Mouse (Mus musculus) lung, postnatal 0 days (tissue): ENCODE measurements at regions not wholly inside any gene's neighbourhood (a gene's known extent, or its start where the extent isn't known, plus 50 kb on each side); places are given as distances from the start of the nearest gene placed in this dataset.

ENCODE experiments used
- ATAC-seq: fragments of 200-750 bp; cut with Nextera tagmentation; 2 replicates; pipeline ENCODE4 v1.8.0; 2017; ENCODE audit warnings: moderate library complexity
- DNase-seq: peaks from one replicate; pipeline ENCODE4 v3.0.0-alpha.2; 2016; ENCODE audit warnings: low spot score
- H3K27ac ChIP-seq: fragments of 300-500 bp; sonication (generic); 2 replicates; pipeline ENCODE4 v1.5.1; 2014; ENCODE audit warnings: antibody characterized with exemption, mild to moderate bottlenecking, low read length, mixed read lengths
- H3K27me3 ChIP-seq: fragments of 300-500 bp; sonication (generic); replicated peaks from 2 replicates; pipeline ENCODE4 v1.6.1; 2014; ENCODE audit warnings: low read length, mixed read lengths; ENCODE audit not compliant: insufficient read depth
- H3K36me3 ChIP-seq: fragments of 300-500 bp; sonication (generic); 2 replicates; pipeline ENCODE4 v1.6.1; 2014; ENCODE audit warnings: low read length, mixed read lengths; ENCODE audit not compliant: insufficient read depth
- H3K4me1 ChIP-seq: fragments of 300-500 bp; sonication (generic); 2 replicates; pipeline ENCODE4 v1.6.1; 2014; ENCODE audit warnings: antibody characterized with exemption, low read depth, low read length, mixed read lengths; ENCODE audit not compliant: insufficient read depth
- H3K4me2 ChIP-seq: fragments of 300-500 bp; sonication (generic); replicated peaks from 2 replicates; pipeline ENCODE4 v1.6.1; 2014; ENCODE audit warnings: low read depth, mild to moderate bottlenecking, low read length, moderate library complexity, mixed read lengths
- H3K4me3 ChIP-seq: fragments of 300-500 bp; sonication (generic); 2 replicates; pipeline ENCODE4 v1.5.1; 2014; ENCODE audit warnings: low read depth, low read length
- H3K9ac ChIP-seq: fragments of 300-500 bp; sonication (generic); replicated peaks from 2 replicates; pipeline ENCODE4 v1.6.1; 2014; ENCODE audit warnings: low read depth, mild to moderate bottlenecking
- H3K9me3 ChIP-seq: fragments of 300-500 bp; sonication (generic); 2 replicates; pipeline ENCODE4 v1.6.1; 2016; ENCODE audit warnings: low read length, mixed read lengths
- CTCF ChIP-seq: IDR thresholded peaks from 2 replicates; pipeline ENCODE4 v1.5.1; 2016; ENCODE audit warnings: antibody characterized with exemption, mild to moderate bottlenecking
- EP300 ChIP-seq: IDR thresholded peaks from 2 replicates; pipeline ENCODE4 v1.6.1; 2016; ENCODE audit warnings: antibody characterized with exemption, mild to moderate bottlenecking, control low read depth
- WGBS: fragments of 180-500 bp; shearing (Covaris S2); extraction: QIAGEN DNeasy Blood & Tissue Kit; methylation state at CpG from one replicate; pipeline ENCODE4 v1.1.7; 2014; 5-methylcytosine and 5-hydroxymethylcytosine counted together

DNA sequence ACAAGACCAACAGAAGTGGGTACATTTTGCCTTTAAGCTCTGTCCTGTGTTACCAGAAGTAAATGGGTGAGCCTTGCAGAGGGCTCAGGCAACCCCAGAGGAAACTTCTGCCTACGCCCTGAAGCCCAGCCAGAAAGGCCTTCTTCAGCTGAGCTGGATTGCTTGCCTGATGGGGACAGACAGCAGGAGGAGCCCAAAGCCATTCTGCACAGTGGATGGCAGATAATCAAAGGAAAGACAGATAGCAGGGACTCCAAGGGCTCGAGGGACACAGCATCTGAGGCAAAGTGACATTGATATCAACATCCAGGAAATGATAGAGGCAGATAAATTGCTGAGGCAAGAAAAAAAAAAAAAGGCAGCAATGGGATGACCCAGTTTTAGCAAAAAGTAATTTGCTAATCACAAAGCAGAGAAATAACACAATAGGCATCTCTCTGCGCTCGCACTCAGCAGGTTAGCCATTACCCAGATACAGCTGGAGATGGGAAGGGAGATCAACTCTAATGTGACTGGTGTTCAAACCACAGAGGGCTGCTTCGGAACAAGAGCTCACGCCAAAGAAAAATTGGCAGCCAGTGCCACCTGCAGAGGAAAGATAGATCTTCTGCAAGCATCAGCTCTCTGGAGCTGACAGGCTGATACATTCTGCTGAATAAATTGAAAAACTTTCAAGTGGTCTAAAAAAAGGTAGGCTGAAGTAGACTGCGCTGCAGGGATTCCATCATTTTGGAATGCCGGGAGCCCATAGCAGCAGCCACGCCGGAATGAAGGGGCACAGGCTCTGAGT is 494.8 kb downstream of the Prim2 start:
- no peaks in the 10 kb centered on the region for H3K9me3 ChIP-seq
- no peaks in the 10 kb centered on the region for H3K27me3 ChIP-seq
- TF ChIP-seq CTCF (no peak), EP300 (no peak)
- H3K36me3 ChIP-seq = no peaks in the 10 kb centered on the region
- H3K27ac ChIP-seq = no peak overlapping the region
- 56% methylated on average over 10 of the region's 10 CpGs for WGBS
- H3K4me2 ChIP-seq = no peak overlapping the region
- ATAC-seq (no peak), DNase-seq (no peak)
- no peak overlapping the region for H3K9ac ChIP-seq
- H3K4me3 ChIP-seq = no peak overlapping the region
- no peaks in the 10 kb centered on the region for H3K4me1 ChIP-seq

GRCm38 (mm10) chr1:33136991-33137390 is 532.6 kb downstream of the Prim2 start:
- no peak overlapping the region for H3K27ac ChIP-seq
- ATAC-seq (no peak), DNase-seq (no peak)
- 50% methylated on average over 7 of the region's 7 CpGs for WGBS
- no peak overlapping the region for H3K4me2 ChIP-seq
- no peak overlapping the region for H3K4me3 ChIP-seq
- H3K9me3 ChIP-seq = no peaks in the 10 kb centered on the region
- H3K4me1 ChIP-seq = no peaks in the 10 kb centered on the region
- H3K27me3 ChIP-seq = no peaks in the 10 kb centered on the region
- TF ChIP-seq CTCF (no peak), EP300 (no peak)
- no peak overlapping the region for H3K9ac ChIP-seq
- H3K36me3 ChIP-seq = no peaks in the 10 kb centered on the region

DNA sequence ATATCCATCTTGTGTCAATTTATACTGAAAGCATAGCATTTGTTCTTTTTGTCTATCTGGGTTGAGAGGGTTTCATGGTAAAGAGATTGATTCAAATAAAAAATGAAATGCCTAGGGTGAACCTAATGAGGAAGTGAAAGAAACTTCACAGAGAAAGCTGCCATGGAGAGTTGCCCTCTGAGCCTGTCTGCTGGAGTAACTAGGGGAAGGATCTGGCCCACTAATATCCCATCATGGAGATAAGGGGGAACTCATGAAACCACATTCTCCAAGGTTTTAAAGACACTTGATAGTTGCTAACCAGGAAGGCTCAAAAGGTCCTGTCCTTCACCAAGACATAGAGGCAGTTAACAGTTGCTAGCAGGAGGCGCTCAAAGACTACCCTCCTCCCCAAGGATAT is 539.2 kb downstream of the Prim2 start:
- no peak for ATAC-seq
- no peaks in the 10 kb centered on the region for H3K27me3 ChIP-seq
- WGBS = 95% methylated on average over 1 of the region's 1 CpGs
- no peak for TF ChIP-seq EP300
- TF ChIP-seq CTCF = no peak
- H3K36me3 ChIP-seq = no peaks in the 10 kb centered on the region
- no peak for DNase-seq
- H3K4me3 ChIP-seq = no peak overlapping the region
- H3K9ac ChIP-seq = no peak overlapping the region
- no peak overlapping the region for H3K4me2 ChIP-seq
- no peak overlapping the region for H3K27ac ChIP-seq
- H3K4me1 ChIP-seq = no peaks in the 10 kb centered on the region
- H3K9me3 ChIP-seq = no peaks in the 10 kb centered on the region

DNA sequence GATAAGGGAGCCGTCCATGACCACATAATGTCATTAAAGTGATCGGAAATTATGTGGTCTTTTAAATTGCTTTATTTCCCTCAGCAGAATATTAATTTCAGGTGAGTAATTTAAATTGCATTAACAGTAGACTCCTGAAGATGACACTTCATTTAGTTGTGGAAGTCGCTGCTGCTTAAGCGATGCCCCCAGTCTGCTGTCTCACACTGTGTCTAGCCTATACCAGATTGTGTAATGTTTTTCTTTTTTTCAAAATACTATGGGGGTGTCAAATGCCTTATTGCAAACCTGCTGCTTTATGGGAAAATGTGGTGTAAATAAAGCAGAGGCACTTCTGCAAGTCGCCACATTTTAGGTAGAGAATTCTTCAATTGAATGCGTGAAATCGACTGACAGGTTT is 544.5 kb downstream of the Prim2 start:
- DNase-seq = no peak
- no peaks in the 10 kb centered on the region for H3K36me3 ChIP-seq
- WGBS = 79% methylated on average over 7 of the region's 7 CpGs

GRCm38 (mm10) chr1:33106286-33106685 is 559.2 kb upstream of the Gm5415 start:
- Histone ChIP-seq H3K9ac (no peak overlapping the region), H3K27me3 (no peaks in the 10 kb centered on the region), H3K9me3 (no peaks in the 10 kb centered on the region), H3K4me3 (no peak overlapping the region), H3K4me2 (no peak overlapping the region), H3K36me3 (no peaks in the 10 kb centered on the region), H3K4me1 (no peaks in the 10 kb centered on the region), H3K27ac (no peak overlapping the region)
- 76% methylated on average over 5 of the region's 5 CpGs for WGBS
- DNase-seq = no peak
- TF ChIP-seq CTCF (no peak), EP300 (no peak)
- no peak for ATAC-seq

More for the DNA sequence above, 544.5 kb downstream of the Prim2 start:
- ATAC-seq = no peak
- Histone ChIP-seq H3K27ac (no peak overlapping the region), H3K4me3 (no peak overlapping the region), H3K4me1 (no peaks in the 10 kb centered on the region), H3K9me3 (no peaks in the 10 kb centered on the region), H3K9ac (no peak overlapping the region), H3K27me3 (no peaks in the 10 kb centered on the region), H3K4me2 (no peak overlapping the region)
- TF ChIP-seq CTCF (no peak), EP300 (no peak)

DNA sequence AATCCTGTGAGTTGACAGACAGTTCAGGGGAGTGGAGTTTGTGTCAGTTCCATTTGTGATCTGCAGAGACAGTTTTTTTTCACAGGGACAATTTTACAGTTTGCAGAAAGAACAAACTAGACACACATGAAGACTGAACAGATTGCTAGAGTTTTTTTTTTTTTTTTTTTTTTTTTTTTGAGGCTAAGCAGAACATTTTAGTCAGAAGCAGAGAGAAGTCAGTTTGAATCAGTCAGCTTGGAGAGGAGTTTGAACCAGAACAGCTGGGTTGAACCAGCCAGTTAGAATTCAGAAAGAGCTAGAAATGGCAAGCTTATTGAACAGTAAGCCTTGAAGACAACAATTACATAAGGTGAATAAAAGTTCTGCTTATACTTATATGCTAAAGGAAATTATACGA is 557.2 kb upstream of the Gm5415 start:
- 82% methylated on average over 1 of the region's 1 CpGs for WGBS
- TF ChIP-seq EP300 (no peak), CTCF (no peak)
- no peak for ATAC-seq
- H3K36me3 ChIP-seq = no peaks in the 10 kb centered on the region
- H3K4me3 ChIP-seq = no peak overlapping the region
- no peak for DNase-seq
- no peak overlapping the region for H3K4me2 ChIP-seq
- H3K9ac ChIP-seq = no peak overlapping the region
- no peaks in the 10 kb centered on the region for H3K4me1 ChIP-seq
- H3K27ac ChIP-seq = no peak overlapping the region
- H3K27me3 ChIP-seq = no peaks in the 10 kb centered on the region
- no peaks in the 10 kb centered on the region for H3K9me3 ChIP-seq

DNA sequence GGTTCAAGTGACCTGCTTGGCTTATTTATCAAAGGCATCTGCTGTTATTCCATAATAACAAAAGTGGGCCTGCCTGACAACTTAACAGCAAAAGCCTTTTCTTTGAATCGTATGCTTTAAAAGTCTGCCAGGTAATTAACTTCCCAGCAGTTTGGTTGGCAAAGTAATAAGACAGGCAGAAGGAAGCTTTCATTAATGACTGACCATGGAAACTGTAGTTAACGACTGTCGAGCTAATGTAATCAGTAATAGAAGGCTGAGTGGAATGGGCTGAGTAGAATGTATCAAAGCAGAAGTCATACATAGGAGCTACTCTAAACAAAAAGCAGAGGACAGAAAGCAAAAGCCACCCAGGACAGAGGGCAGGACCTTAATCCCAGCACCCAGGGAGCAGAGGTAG is 551.0 kb upstream of the Gm5415 start:
- Histone ChIP-seq H3K36me3 (no peaks in the 10 kb centered on the region), H3K27me3 (no peaks in the 10 kb centered on the region), H3K9ac (no peak overlapping the region), H3K9me3 (no peaks in the 10 kb centered on the region), H3K27ac (no peak overlapping the region), H3K4me1 (no peaks in the 10 kb centered on the region), H3K4me3 (no peak overlapping the region), H3K4me2 (no peak overlapping the region)
- TF ChIP-seq CTCF (no peak), EP300 (no peak)
- ATAC-seq (no peak), DNase-seq (no peak)
- 53% methylated on average over 3 of the region's 3 CpGs for WGBS
